Mouse (Mus musculus) embryonic facial prominence, embryonic 15.5 days (tissue): Measurements from ENCODE around the gene Impg1. TPM values are rescaled to one million over a fixed set of nuclear protein-coding genes. Genes with fewer than 3 reads are reported as not detected.

Experiments used
- ATAC-seq: fragments of 200-750 bp; cut with Nextera tagmentation; 2 replicates; pipeline ENCODE4 v1.8.0; 2017; ENCODE audit warnings: low read depth, moderate TSS enrichment; ENCODE audit not compliant: insufficient number of reproducible peaks, low FRiP score, low TSS enrichment
- H3K27ac ChIP-seq: fragments of 300-500 bp; sonication (generic); replicated peaks from 2 replicates; pipeline ENCODE4 v1.5.1; 2015; ENCODE audit warnings: mild to moderate bottlenecking, inconsistent platforms
- H3K27me3 ChIP-seq: fragments of 300-500 bp; sonication (generic); 2 replicates; pipeline ENCODE4 v1.6.1; 2015; ENCODE audit warnings: inconsistent platforms
- H3K36me3 ChIP-seq: fragments of 300-500 bp; sonication (generic); 2 replicates; pipeline ENCODE4 v1.6.1; 2015; ENCODE audit warnings: mild to moderate bottlenecking, inconsistent platforms
- H3K4me1 ChIP-seq: fragments of 300-500 bp; sonication (generic); 2 replicates; pipeline ENCODE4 v1.6.1; 2015; ENCODE audit warnings: inconsistent platforms
- H3K4me2 ChIP-seq: fragments of 300-500 bp; sonication (generic); replicated peaks from 2 replicates; pipeline ENCODE4 v1.6.1; 2015; ENCODE audit warnings: mild to moderate bottlenecking, inconsistent platforms
- H3K4me3 ChIP-seq: fragments of 300-500 bp; sonication (generic); replicated peaks from 2 replicates; pipeline ENCODE4 v1.5.1; 2015; ENCODE audit warnings: mild to moderate bottlenecking, inconsistent platforms
- H3K9ac ChIP-seq: fragments of 300-500 bp; sonication (generic); 2 replicates; pipeline ENCODE4 v1.6.1; 2015; ENCODE audit warnings: inconsistent platforms
- H3K9me3 ChIP-seq: fragments of 300-500 bp; sonication (generic); replicated peaks from 2 replicates; pipeline ENCODE4 v1.6.1; 2016; ENCODE audit warnings: inconsistent platforms
- WGBS: fragments of 180-500 bp; shearing (Covaris S2); methylation state at CpG from one replicate; pipeline ENCODE4 v1.1.7; 2015; 5-methylcytosine and 5-hydroxymethylcytosine counted together
- polyA plus RNA-seq: library from polyadenylated mRNA; unstranded; fragments of >200 nt; fragmentation: Nextera tagmentation; extraction: Ambion mirVana; gene quantifications from 2 replicates; pipeline ENCODE4 v1.2.1, GENCODE M21; 2015

Gene Impg1
- polyA plus RNA-seq: 0.08 TPM in 2 replicates

- H3K4me1 ChIP-seq: no peaks in the 10 kb centered on the region
- no peak within 1 kb of the TSS for H3K27ac ChIP-seq
- ATAC-seq: no peak
- H3K4me3 ChIP-seq: no peak within 1 kb of the TSS
- H3K36me3 ChIP-seq: no peaks in the 10 kb centered on the region
- no peak within 1 kb of the TSS for H3K9ac ChIP-seq
- no peak within 1 kb of the TSS for H3K4me2 ChIP-seq
- WGBS: 50% methylated on average over 6 of the region's 6 CpGs
- no peaks in the 10 kb centered on the region for H3K9me3 ChIP-seq
- H3K27me3 ChIP-seq: no peaks in the 10 kb centered on the region
Measured at GRCm38 (mm10) chr9:80465381-80465780, at the start of gene Impg1. Impg1 (minus strand) TSS chr9:80465481.

DNA sequence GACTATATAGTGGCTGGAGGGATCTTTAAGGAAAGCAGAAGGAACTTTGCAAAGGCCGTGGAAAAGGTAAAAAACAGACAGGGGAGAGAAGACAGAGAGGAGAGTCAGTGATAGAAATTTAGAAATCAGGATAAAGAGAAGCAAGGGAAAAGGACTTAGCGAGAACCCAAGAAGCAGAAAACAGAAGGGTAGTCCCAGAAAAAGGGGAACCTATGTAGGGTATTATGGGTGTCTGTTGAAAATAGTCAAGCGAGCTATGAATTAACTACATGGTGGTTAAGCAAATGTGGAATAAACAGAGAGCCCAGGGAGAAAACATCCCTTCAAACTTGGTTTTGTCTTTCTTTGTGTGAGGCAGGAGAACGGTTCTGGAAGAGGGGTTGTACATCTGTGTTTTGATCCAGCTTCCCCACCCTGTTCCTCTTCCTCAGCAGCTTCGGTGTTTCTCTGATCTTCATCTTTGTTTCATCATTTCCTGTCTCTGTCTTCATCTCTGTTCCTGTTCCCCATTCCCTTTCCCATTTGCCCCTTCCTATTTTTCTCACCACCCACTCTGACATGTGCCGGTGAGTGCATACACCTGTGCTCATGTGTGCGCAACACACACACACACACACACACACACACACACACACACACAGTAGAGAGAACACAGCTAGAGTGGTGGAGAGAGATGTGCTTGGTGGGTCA, 44.3 kb upstream of the Impg1 start:
- Histone ChIP-seq H3K27me3 (no peaks in the 10 kb centered on the region), H3K4me3 (no peak overlapping the region), H3K9me3 (no peaks in the 10 kb centered on the region), H3K36me3 (no peaks in the 10 kb centered on the region), H3K9ac (no peak overlapping the region), H3K4me2 (no peak overlapping the region), H3K4me1 (no peaks in the 10 kb centered on the region), H3K27ac (no peak overlapping the region)
- 84% methylated on average over 7 of the region's 7 CpGs for WGBS
- ATAC-seq: no peak

DNA sequence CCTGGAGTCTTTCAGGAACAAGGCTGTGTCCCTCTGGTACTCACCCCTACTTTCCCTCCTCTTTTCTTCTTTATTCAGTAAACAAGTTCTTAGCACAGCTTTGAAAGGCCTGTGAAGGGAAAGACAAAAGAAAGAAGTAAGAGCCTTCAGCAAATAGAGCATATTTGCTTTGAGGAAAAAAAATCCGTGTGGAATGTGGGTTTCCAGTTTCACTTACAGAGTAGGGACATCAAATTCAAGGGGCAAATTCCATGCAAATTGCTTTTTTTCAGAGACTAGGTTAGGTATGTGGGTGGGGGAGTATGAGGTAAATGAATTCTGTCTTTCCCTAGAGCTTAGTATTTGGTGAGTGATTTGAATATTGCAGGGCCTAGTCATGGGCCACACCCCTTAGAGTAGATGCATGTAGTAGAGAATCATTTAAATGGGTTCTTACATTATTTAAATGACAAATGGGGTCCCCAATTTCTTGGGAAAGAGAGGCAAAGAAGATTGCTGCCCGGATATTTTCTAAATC, 39.3 kb upstream of the Impg1 start:
- ATAC-seq: no peak
- WGBS: 42% methylated on average over 2 of the region's 2 CpGs
- H3K27me3 ChIP-seq: no peaks in the 10 kb centered on the region
- no peaks in the 10 kb centered on the region for H3K4me1 ChIP-seq
- no peaks in the 10 kb centered on the region for H3K36me3 ChIP-seq
- no peak overlapping the region for H3K9ac ChIP-seq
- H3K4me2 ChIP-seq: no peak overlapping the region
- H3K27ac ChIP-seq: no peak overlapping the region
- no peaks in the 10 kb centered on the region for H3K9me3 ChIP-seq
- H3K4me3 ChIP-seq: no peak overlapping the region

GRCm38 (mm10) chr9:80491591-80491990, 26.3 kb upstream of the Impg1 start:
- H3K27ac ChIP-seq: no peak overlapping the region
- no peaks in the 10 kb centered on the region for H3K27me3 ChIP-seq
- no peaks in the 10 kb centered on the region for H3K4me1 ChIP-seq
- H3K4me2 ChIP-seq: no peak overlapping the region
- 55% methylated on average over 4 of the region's 4 CpGs for WGBS
- no peaks in the 10 kb centered on the region for H3K36me3 ChIP-seq
- no peak for ATAC-seq
- no peak overlapping the region for H3K4me3 ChIP-seq
- H3K9me3 ChIP-seq: no peaks in the 10 kb centered on the region
- H3K9ac ChIP-seq: no peak overlapping the region

DNA sequence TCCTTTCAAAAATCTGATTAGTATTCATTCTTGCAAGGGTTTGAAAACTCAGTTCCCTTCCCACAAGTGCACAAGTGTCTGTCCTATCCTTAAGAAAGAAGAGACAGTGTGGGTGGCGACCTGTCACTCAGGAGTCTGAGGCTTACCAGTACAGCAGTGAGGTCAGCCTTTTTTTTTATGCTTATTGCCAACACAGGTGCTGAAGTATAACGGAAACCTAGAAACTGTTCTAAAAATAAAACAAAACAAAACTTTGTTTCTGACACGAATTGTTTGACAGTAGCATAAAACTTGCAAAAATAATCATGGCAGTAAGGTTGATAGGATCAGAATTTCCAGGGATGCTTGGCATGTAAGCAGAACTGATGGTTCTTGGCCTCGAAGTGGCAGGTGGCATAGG, 4.9 kb downstream of the Impg1 start:
- Histone ChIP-seq H3K4me2 (no peak overlapping the region), H3K36me3 (no peaks in the 10 kb centered on the region), H3K4me3 (no peak overlapping the region), H3K9ac (no peak overlapping the region), H3K4me1 (no peaks in the 10 kb centered on the region), H3K27me3 (no peaks in the 10 kb centered on the region), H3K9me3 (no peaks in the 10 kb centered on the region), H3K27ac (no peak overlapping the region)
- 59% methylated on average over 4 of the region's 4 CpGs for WGBS
- ATAC-seq: no peak

DNA sequence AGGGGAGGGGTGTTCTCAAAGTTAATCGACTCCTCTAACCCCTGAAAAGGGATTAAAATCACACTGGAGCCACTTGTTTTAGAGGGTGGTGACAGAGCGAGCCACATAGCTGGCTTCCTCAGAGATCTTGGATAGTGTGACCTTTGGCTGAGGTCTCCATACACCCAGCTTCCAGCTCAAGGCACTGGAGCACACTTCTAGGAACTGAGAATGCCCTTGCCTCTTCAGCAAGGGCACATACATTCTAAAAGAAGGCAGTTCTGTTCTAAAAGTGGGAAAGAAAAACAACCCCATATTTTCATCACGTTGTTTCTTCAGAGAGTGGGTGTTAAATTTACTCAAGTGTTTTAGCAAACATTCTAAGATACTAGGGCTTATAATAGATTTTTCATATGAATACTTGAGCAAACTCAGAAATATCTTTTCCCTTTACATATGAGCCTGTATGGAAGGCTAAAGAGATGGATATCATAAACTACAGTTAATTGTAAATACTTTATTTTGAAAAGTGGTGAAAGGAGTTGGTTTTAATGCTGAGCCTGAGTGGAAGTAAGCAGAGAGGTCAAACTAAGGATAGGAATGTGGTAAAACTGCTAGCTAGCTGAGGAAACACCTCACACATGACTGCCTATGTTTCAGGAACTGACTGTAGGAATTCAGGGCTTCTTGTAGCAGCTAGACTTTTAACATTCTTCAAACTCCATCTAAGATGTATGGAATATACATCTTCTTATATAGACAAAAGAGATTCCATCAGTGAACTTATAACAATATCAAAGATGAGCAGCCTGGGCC, 14.6 kb downstream of the Impg1 start:
- Histone ChIP-seq H3K36me3 (no peaks in the 10 kb centered on the region), H3K4me2 (no peak overlapping the region), H3K27ac (no peak overlapping the region), H3K9ac (no peak overlapping the region), H3K4me1 (no peaks in the 10 kb centered on the region), H3K27me3 (no peaks in the 10 kb centered on the region), H3K4me3 (no peak overlapping the region), H3K9me3 (no peaks in the 10 kb centered on the region)
- ATAC-seq: no peak
- WGBS: 55% methylated on average over 3 of the region's 3 CpGs

GRCm38 (mm10) chr9:80441096-80441710, 24.1 kb downstream of the Impg1 start:
- no peak; the same call in 1 of the 2 replicates for ATAC-seq
- 55% methylated on average over 5 of the region's 5 CpGs for WGBS
- H3K4me1 ChIP-seq: no peaks in the 10 kb centered on the region
- no peak overlapping the region for H3K4me3 ChIP-seq
- no peaks in the 10 kb centered on the region for H3K36me3 ChIP-seq
- H3K4me2 ChIP-seq: no peak overlapping the region
- H3K27ac ChIP-seq: no peak overlapping the region
- H3K9me3 ChIP-seq: no peaks in the 10 kb centered on the region
- no peaks in the 10 kb centered on the region for H3K27me3 ChIP-seq
- no peak overlapping the region for H3K9ac ChIP-seq

GRCm38 (mm10) chr9:80391404-80391803, 73.9 kb downstream of the Impg1 start:
- Histone ChIP-seq H3K27me3 (no peaks in the 10 kb centered on the region), H3K9ac (no peak overlapping the region), H3K36me3 (no peaks in the 10 kb centered on the region), H3K27ac (no peak overlapping the region), H3K4me1 (no peaks in the 10 kb centered on the region), H3K4me2 (no peak overlapping the region), H3K4me3 (no peak overlapping the region), H3K9me3 (no peaks in the 10 kb centered on the region)
- 77% methylated on average over 3 of the region's 3 CpGs for WGBS
- no peak for ATAC-seq

DNA sequence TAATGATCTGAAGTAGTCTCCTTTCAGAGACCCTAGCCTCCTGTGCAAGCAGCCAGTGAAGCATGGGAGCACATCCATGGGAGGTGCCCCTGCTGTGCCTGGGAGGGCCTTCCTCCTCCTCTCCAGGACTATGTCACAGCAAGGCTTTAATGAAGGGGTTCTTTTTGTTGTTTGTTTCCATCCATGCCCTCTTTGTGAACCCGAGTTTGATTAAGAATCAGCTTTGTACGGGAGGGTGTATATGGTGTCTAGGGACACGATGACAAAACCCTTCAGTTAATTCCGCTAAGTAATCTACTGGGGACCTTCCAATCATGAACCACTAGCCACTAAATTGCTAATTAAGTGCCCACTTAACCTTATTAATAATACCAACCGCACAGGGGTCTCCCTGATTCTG, 74.3 kb downstream of the Impg1 start:
- WGBS: 63% methylated on average over 5 of the region's 5 CpGs
- Histone ChIP-seq H3K9me3 (no peaks in the 10 kb centered on the region), H3K4me2 (no peak overlapping the region), H3K36me3 (no peaks in the 10 kb centered on the region), H3K9ac (no peak overlapping the region), H3K4me1 (no peaks in the 10 kb centered on the region), H3K27ac (no peak overlapping the region), H3K27me3 (no peaks in the 10 kb centered on the region), H3K4me3 (no peak overlapping the region)
- no peak for ATAC-seq

DNA sequence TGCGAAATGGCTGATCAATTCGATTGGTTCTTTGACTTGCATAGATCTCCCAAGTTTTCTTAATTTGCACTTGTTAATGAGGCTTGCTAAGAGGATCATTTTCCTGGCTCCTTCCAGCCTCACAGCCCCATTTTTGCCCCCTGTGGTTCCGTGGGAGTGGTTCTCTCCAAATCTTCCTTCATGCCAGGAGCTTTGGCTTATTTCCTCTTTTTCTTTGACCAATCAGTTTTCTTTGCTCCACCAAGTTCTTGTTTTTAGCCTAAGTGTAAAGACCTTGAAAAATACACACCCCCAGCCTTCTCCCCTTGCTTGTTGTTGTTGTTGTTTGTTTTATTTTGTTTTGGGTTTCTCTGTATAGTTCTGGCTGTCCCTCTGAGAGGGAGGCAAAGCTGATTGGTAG, 77.4 kb downstream of the Impg1 start:
- WGBS: 86% methylated on average over 3 of the region's 3 CpGs
- H3K9ac ChIP-seq: no peak overlapping the region
- ATAC-seq: no peak

GRCm38 (mm10) chr9:80386492-80386891, 78.8 kb downstream of the Impg1 start:
- H3K27ac ChIP-seq: no peak overlapping the region
- H3K4me1 ChIP-seq: no peaks in the 10 kb centered on the region
- H3K4me2 ChIP-seq: no peak overlapping the region
- no peak overlapping the region for H3K4me3 ChIP-seq
- no peak for ATAC-seq
- H3K9me3 ChIP-seq: no peaks in the 10 kb centered on the region
- H3K9ac ChIP-seq: no peak overlapping the region
- H3K36me3 ChIP-seq: no peaks in the 10 kb centered on the region
- 23% methylated on average over 5 of the region's 5 CpGs for WGBS
- H3K27me3 ChIP-seq: no peaks in the 10 kb centered on the region

More for the DNA sequence above, 77.4 kb downstream of the Impg1 start:
- H3K36me3 ChIP-seq: no peaks in the 10 kb centered on the region
- H3K27me3 ChIP-seq: no peaks in the 10 kb centered on the region
- H3K4me3 ChIP-seq: no peak overlapping the region
- H3K27ac ChIP-seq: no peak overlapping the region
- H3K4me1 ChIP-seq: no peaks in the 10 kb centered on the region
- no peak overlapping the region for H3K4me2 ChIP-seq
- no peaks in the 10 kb centered on the region for H3K9me3 ChIP-seq
